Mouse (Mus musculus) ES-E14 (cell line): Measurements from ENCODE around the gene Cactin.

Source experiments
- CHD2 ChIP-seq: IDR thresholded peaks from 2 replicates; pipeline ENCODE4 v1.6.1; 2014; ENCODE audit warnings: mild to moderate bottlenecking, low read depth, low read length, inconsistent platforms
- ZNF384 ChIP-seq: IDR thresholded peaks from 2 replicates; pipeline ENCODE4 v1.6.1; 2012; ENCODE audit warnings: low read depth, low read length, inconsistent platforms

- TF ChIP-seq CHD2 (no peak), ZNF384 (no peak)
Observed at GRCm38 (mm10) chr10:81356991-81357844, 36.3 kb downstream of the Cactin start, which contains the start of gene Mfsd12.
